Mouse (Mus musculus) embryonic fibroblast, embryonic 13.5 days (primary cell): Measurements from ENCODE around the gene C530008M17Rik.

Source experiments
- CTCF ChIP-seq: IDR thresholded peaks from 2 replicates; pipeline ENCODE4 v1.5.1; 2011; ENCODE audit warnings: mild to moderate bottlenecking, control low read depth, low read length, moderate library complexity, borderline replicate concordance; ENCODE audit not compliant: insufficient read depth
- POLR2A ChIP-seq: IDR thresholded peaks from 2 replicates; pipeline ENCODE4 v1.6.1; 2011; ENCODE audit warnings: low read depth, mild to moderate bottlenecking, control low read depth, low read length, moderate library complexity

DNA sequence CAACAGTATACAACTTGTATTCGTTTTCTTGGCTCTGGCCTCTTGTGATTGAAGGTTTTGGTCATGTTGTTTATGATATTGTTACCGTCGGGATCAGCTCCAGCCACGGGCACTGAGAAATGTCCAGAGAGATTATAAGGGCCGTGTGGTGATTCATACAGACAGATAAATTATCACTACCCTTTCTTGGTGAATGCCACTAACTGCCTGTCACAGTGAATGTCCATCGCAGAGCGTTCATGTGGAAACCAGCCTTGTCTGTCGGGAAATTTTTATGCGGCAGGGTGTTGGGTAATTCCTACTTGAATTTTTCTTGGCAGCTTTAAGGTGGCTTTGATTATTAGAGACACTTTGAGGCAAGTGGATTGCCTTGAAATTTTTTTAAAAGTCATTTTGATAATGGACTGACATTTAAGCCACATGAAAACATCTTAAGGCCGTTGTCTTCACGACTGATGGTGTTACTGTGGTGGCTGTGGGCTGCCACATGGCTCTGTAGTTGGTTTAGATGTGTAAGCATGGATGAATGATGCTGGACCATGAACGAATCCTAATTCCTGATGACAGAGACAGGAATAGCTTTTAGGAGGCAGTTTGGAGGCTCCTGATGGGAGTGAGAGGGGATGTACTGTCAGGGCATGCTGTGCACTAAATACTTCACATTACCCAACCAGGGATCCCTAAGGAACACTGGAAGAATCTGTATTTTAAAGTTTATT, 35.6 kb downstream of the C530008M17Rik start:
- TF ChIP-seq POLR2A (no peak), CTCF (no peak)
